Mouse (Mus musculus) neutrophil, adult 59 days (primary cell): ENCODE results near the gene Cd86. TPM values are rescaled to one million over a fixed set of nuclear protein-coding genes. Genes with fewer than 3 reads are reported as not detected.

ENCODE experiments used
- total RNA-seq, 2 experiments: library from RNA; stranded (reverse); gene quantifications; 1 replicate in 1 of 2; 2 replicates in 1 of 2; pipeline ENCODE4 v1.2.4; 2023

Gene Cd86
- 10 to 100 TPM; 20.4 to 25.5 TPM for total RNA-seq

DNA sequence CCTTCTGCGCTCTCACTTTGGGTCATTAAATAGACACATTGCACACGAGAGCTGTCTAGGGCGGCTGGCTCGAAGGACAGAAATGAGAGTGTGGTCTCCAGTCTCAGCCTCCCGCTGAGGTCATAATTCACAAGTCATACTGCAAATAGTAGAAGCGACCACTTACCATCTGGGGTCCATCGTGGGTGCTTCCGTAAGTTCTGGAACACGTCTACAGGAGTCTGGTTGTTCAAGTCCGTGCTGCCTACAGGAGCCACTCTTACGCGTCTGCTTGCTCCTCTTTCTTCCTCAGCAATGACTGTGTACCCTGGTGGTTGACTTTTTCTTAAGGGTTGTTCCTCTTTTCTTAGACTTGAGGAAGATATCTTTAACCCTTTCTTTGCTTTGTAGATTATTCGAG lies at the start of gene Cd86:
Gene Cd86 (minus strand): TSS at position 300 of the 400 bp plus-strand sequence.

DNA sequence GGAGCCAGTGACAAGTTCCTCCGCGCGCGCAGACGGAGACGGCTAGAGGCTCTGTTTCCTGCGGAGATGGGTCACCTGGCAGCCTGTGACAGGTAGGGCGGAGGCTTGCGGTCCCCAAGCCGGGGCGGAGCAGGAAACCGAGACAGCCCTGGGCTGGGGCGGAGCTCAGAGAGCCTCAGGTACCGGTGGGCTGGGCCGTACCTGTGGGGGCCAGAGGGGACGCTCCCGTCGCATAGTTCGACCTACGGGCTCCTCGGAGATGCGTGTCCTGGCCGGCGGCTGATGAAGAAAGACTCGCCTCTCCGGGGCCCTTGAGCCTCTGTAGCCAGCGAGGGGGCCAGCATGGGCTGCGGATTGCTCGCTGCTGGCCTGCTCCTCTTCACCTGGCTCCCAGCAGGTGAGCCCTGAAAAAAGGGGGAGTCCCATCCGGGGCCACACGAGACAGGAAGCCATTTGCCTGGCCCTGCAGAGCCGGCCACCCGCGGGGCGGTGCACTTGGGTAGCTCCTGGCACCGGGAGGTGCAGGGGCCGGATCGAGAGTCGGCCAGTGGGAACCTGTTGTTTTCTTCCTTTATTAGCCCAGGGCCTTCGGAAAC lies 28.0 kb upstream of the Cd86 start, which contains the start of gene Ildr1:
Gene Ildr1 (plus strand): TSS at position 161 of the 596 bp plus-strand sequence.

GRCm38 (mm10) chr16:36561386-36562338 lies 104.2 kb downstream of the Cd86 start, which contains the start of gene Casr:
Gene Casr, minus strand, starts transcription at chr16:36562141.

Other genes with a start within 250 kb of the Cd86 start
- 1 to 10 TPM; 1.4 to 2.2 TPM for gene Stfa3, start 210.7 kb downstream of the Cd86 start, total RNA-seq
- not detected for gene Casr, start 103.9 kb downstream of the Cd86 start, total RNA-seq
- under 1 TPM; 0.40 to 0.44 TPM for gene Ildr1, start 27.9 kb upstream of the Cd86 start, total RNA-seq
- 1 to 10 TPM; 4.2 to 6.1 TPM for gene Slc15a2, start 118.9 kb upstream of the Cd86 start, total RNA-seq
- 1 to 10 TPM; 7.5 to 7.8 TPM for gene Iqcb1, start 162.3 kb upstream of the Cd86 start, total RNA-seq
- gene Eaf2, start 208.9 kb upstream of the Cd86 start, total RNA-seq: 1 to 10 TPM; 1.9 to 3.3 TPM
- gene Golgb1, start 209.1 kb upstream of the Cd86 start, total RNA-seq: 10 to 100 TPM; 25.5 to 26.8 TPM